Mouse (Mus musculus) heart, adult 9 months (tissue): Measurements from ENCODE around the gene Agtr2.
"Not testable (repeated sequence)": the region's sequence is repeated elsewhere in the genome, so short reads cannot be mapped to it uniquely, and the experiment has no call there.

Experiments
- DNase-seq, 2 experiments: peaks; one replicate each; pipeline ENCODE4 v3.0.0; 2022; ENCODE audit warnings: low spot score in 2 of 2

Gene Agtr2

DNA sequence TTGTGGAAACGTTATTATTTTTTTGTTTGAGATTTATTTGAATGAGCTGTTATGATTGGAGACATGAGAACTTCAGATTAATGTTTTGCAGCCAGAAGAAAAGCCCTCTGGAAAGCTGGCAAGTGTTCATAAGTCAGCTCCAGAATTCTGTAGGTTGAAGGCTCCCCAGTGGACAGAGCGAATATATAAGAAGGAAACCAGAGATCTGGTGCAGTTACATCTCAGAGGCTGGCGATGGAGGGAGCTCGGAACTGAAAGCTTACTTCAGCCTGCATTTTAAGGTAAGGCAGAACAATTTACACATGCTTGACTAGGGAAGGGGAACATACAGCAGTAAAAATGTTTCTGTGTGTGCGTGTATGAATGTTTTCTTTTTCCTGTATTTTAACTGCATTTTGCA is at the start of gene Agtr2:
Gene Agtr2 (plus strand): TSS at position 131 of the 400 bp plus-strand sequence.
- DNase-seq, result no peak

DNA sequence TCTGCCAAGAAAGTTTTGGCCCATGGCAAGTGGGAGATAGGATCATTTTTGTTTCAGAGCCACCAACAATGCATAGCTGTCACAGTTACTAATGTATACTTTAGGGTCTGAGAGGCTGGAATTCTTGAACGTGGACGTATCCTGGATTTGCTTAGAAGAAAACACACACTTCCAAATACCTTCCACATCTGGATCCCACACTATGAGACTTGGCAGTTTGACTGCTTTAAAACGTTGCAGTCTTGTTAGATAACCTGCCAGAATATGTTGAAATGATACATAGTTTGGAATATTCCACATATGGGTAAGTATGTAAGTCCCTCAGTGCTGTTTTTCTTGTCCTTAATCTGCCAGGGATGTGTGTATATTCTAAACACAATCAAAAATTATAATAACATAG is 31.8 kb upstream of the Agtr2 start:
- DNase-seq, result no peak

GRCm38 (mm10) chrX:21488111-21488510 is 3.8 kb downstream of the Agtr2 start:
- DNase-seq, result no peak

DNA sequence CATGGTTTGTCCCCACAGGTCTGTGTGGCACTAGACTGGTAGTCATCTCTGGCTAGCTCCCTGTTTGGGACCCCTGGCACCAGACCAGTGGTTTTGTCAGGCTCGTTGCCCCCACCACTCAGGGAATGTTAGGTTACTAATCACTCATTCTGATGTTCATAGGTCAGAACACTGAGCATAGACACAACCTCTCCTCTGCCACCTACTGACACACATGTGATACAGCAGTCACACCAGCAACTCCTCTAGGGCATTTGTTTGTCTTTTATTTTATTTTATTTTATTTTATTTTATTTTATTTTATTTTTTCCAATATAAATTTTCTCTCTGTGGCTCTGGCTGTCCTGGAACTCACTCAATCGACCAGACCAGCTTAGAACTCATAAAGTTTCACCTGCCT is 15.9 kb downstream of the Agtr2 start:
- DNase-seq, result no peak

GRCm38 (mm10) chrX:21507333-21507732 is 23.0 kb downstream of the Agtr2 start:
- not testable (repeated sequence) for DNase-seq

DNA sequence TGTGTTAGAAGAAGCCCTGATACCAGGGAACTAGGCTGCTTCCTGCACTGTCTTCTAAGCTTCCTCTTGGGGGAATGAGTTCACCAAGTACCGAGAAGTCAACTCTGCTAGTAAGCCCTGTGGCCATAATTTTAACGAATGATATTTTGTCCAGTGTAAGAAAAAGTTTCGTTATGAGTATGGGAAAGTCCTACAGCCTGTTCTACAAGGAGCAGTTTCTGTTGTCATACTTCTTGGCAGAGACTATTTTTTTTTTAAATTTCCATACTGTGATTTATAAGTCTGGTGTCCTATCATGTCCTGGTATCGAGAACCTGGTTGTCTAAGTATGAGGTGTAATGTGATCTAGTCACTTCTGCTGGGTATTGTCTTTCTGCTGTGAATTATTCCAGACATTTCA is 38.2 kb downstream of the Agtr2 start:
- no peak for DNase-seq
